Mouse (Mus musculus) adrenal gland, postnatal 14 days (tissue): ENCODE results near the gene Morc4. TPM values are rescaled to one million over a fixed set of nuclear protein-coding genes. Genes with fewer than 3 reads are reported as not detected.

Experiments used
- total RNA-seq: library from RNA; stranded (reverse); gene quantifications from 2 replicates; pipeline ENCODE4 v1.2.3, GENCODE M21; 2021

Gene Morc4
- total RNA-seq, 1 experiment from 2014 or later = 9.2 TPM

Other genes starting within 250 kb of the Morc4 start
- gene Tbc1d8b, start 186.7 kb downstream of the Morc4 start, total RNA-seq = 9.1 and 9.5 TPM in 2 replicates
- gene Gm15013, start 157.2 kb downstream of the Morc4 start, total RNA-seq = not detected in 2 replicates
- not detected in 2 replicates for gene Ripply1, start 89.3 kb downstream of the Morc4 start, total RNA-seq
- gene Cldn2, start 70.8 kb downstream of the Morc4 start, total RNA-seq = 0.23 and 1.9 TPM in 2 replicates
- gene Rbm41, start 126.9 kb upstream of the Morc4 start, total RNA-seq = 8.1 and 9.8 TPM in 2 replicates
- 9.9 and 13.7 TPM in 2 replicates for gene Nup62cl, start 191.0 kb upstream of the Morc4 start, total RNA-seq
- not detected in 2 replicates for gene Pih1h3b, start 191.2 kb upstream of the Morc4 start, total RNA-seq